Mouse (Mus musculus) embryonic facial prominence, embryonic 14.5 days (tissue): Measurements from ENCODE around the gene Eif3a. TPM values are rescaled to one million over a fixed set of nuclear protein-coding genes. Genes with fewer than 3 reads are reported as not detected.

Experiments used
- ATAC-seq: fragments of 200-750 bp; cut with Nextera tagmentation; 2 replicates; pipeline ENCODE4 v1.8.0; 2017; ENCODE audit warnings: low read depth, moderate number of reproducible peaks, moderate TSS enrichment
- DNase-seq: peaks from one replicate; pipeline ENCODE4 v3.0.0-alpha.2; 2015; ENCODE audit warnings: low spot score
- H3K27ac ChIP-seq: fragments of 300-500 bp; sonication (generic); replicated peaks from 2 replicates; pipeline ENCODE4 v1.5.1; 2014; ENCODE audit warnings: low read depth, mild to moderate bottlenecking, low read length, moderate library complexity
- H3K27me3 ChIP-seq: fragments of 300-500 bp; sonication (generic); replicated peaks from 2 replicates; pipeline ENCODE4 v1.6.1; 2014; ENCODE audit warnings: low read length; ENCODE audit not compliant: control insufficient read depth, insufficient read depth
- H3K36me3 ChIP-seq: fragments of 300-500 bp; sonication (generic); 2 replicates; pipeline ENCODE4 v1.6.1; 2014; ENCODE audit warnings: low read length, mixed read lengths; ENCODE audit not compliant: control insufficient read depth, insufficient read depth
- H3K4me1 ChIP-seq: fragments of 300-500 bp; sonication (generic); 2 replicates; pipeline ENCODE4 v1.6.1; 2014; ENCODE audit warnings: antibody characterized with exemption, low read length; ENCODE audit not compliant: control insufficient read depth, insufficient read depth
- H3K4me2 ChIP-seq: fragments of 300-500 bp; sonication (generic); 2 replicates; pipeline ENCODE4 v1.6.1; 2014; ENCODE audit warnings: low read depth, mild to moderate bottlenecking, low read length, moderate library complexity, mixed read lengths
- H3K4me3 ChIP-seq: fragments of 300-500 bp; sonication (generic); 2 replicates; pipeline ENCODE4 v1.5.1; 2014; ENCODE audit warnings: low read depth, mild to moderate bottlenecking, low read length
- H3K9ac ChIP-seq: fragments of 300-500 bp; sonication (generic); 2 replicates; pipeline ENCODE4 v1.6.1; 2014; ENCODE audit warnings: low read depth, mild to moderate bottlenecking, low read length, moderate library complexity, mixed read lengths
- H3K9me3 ChIP-seq: fragments of 300-500 bp; sonication (generic); 2 replicates; pipeline ENCODE4 v1.6.1; 2016; ENCODE audit warnings: low read length; ENCODE audit not compliant: control insufficient read depth
- WGBS: fragments of 180-500 bp; shearing (Covaris S2); extraction: QIAGEN DNeasy Blood & Tissue Kit; methylation state at CpG from one replicate; pipeline ENCODE4 v1.1.7; 2014; 5-methylcytosine and 5-hydroxymethylcytosine counted together
- polyA plus RNA-seq: library from polyadenylated mRNA; unstranded; fragments of >200 nt; fragmentation: Nextera tagmentation; extraction: Ambion mirVana; gene quantifications from 2 replicates; pipeline ENCODE4 v1.2.1, GENCODE M21; 2014

Eif3a gene
- polyA plus RNA-seq, 1 experiment from 2014 or later: 165 TPM

GRCm38 (mm10) chr19:60787465-60788150, 2.9 kb downstream of the Eif3a start:
- ATAC-seq (no peak), DNase-seq (no peak)
- H3K9me3 ChIP-seq: no peaks in the 10 kb centered on the region
- peak overlapping the region; percentile 82 for H3K4me2 ChIP-seq
- H3K27ac ChIP-seq: no peak overlapping the region
- H3K9ac ChIP-seq: no peak overlapping the region
- peaks cover 11% of the 10 kb centered on the region for H3K4me1 ChIP-seq
- 0 out of 2 replicates have a peak overlapping the region, but pooled peaks have one; percentile 100 for H3K4me3 ChIP-seq
- H3K36me3 ChIP-seq: no peaks in the 10 kb centered on the region
- no peaks in the 10 kb centered on the region for H3K27me3 ChIP-seq
- WGBS: 44% methylated on average over 2 of the region's 2 CpGs

- WGBS: 55% methylated on average over 1 of the region's 1 CpGs
- ATAC-seq (no peak), DNase-seq (no peak)
- H3K36me3 ChIP-seq: peaks cover 23% of the 10 kb centered on the region
- H3K4me3 ChIP-seq: no peak overlapping the region
- H3K9ac ChIP-seq: no peak overlapping the region
- no peaks in the 10 kb centered on the region for H3K27me3 ChIP-seq
- no peaks in the 10 kb centered on the region for H3K9me3 ChIP-seq
- H3K27ac ChIP-seq: no peak overlapping the region
- no peak overlapping the region for H3K4me2 ChIP-seq
- peaks cover 11% of the 10 kb centered on the region for H3K4me1 ChIP-seq
These were observed 5.7 kb downstream of the Eif3a start for GRCm38 (mm10) chr19:60784712-60785111.

DNA sequence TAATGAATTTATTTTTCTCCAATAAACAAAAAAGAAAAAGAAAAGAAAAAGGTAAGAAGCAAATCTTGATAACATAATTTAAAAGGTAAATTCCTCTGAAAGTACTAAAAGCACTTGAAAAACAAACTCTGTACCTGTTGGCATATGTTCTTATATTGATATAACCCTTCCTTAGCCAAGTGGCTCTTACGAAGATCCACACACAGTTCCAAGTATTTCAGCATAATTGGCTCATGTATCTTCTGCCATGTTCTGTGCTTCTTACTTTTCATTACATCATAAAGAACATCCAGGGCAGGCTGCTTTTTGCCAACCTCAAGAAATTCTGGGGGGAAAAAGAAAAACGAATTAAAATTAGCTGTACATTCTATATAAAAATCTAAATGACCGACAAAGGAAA, 8.4 kb downstream of the Eif3a start:
- H3K4me3 ChIP-seq: no peak overlapping the region
- ATAC-seq: no peak
- no peak overlapping the region for H3K4me2 ChIP-seq

DNA sequence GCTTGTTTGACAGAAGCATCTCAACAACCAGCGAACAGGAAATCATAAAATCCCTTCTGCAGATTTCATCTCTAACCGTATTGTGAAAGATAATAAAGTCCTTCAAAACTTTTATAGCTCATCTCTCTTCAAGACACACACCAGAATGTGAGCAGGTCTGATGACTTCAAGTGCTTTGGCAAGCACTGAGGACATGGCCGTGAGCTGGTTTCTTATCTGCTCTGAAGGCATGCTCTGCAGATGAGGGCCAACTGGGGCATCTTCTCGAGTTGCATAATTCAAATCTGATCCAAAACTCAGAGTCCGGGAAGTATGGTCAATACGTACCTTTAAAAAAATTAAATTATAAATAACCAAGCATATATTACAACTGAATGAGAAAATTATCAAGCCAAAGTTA, 17.1 kb downstream of the Eif3a start:
- H3K4me3 ChIP-seq: no peak overlapping the region
- ATAC-seq: no peak
- H3K9me3 ChIP-seq: no peaks in the 10 kb centered on the region
- peaks cover 90% of the 10 kb centered on the region for H3K36me3 ChIP-seq
- 94% methylated on average over 6 of the region's 6 CpGs for WGBS
- no peaks in the 10 kb centered on the region for H3K27me3 ChIP-seq
- H3K4me1 ChIP-seq: no peaks in the 10 kb centered on the region
- H3K4me2 ChIP-seq: no peak overlapping the region
- H3K9ac ChIP-seq: no peak overlapping the region
- H3K27ac ChIP-seq: no peak overlapping the region
- DNase-seq: no peak

More for the DNA sequence above, 8.4 kb downstream of the Eif3a start:
- Histone ChIP-seq H3K4me1 (peaks cover 6% of the 10 kb centered on the region), H3K27ac (no peak overlapping the region), H3K36me3 (peaks cover 42% of the 10 kb centered on the region), H3K9ac (no peak overlapping the region), H3K9me3 (no peaks in the 10 kb centered on the region), H3K27me3 (no peaks in the 10 kb centered on the region)
- WGBS: 89% methylated on average over 3 of the region's 3 CpGs
- DNase-seq: no peak

- H3K27me3 ChIP-seq: no peaks in the 10 kb centered on the region; the same call in 1 of the 2 replicates
- 77% methylated on average over 4 of the region's 4 CpGs for WGBS
- H3K4me2 ChIP-seq: no peak overlapping the region
- H3K9ac ChIP-seq: no peak overlapping the region
- H3K4me3 ChIP-seq: no peak overlapping the region
- no peaks in the 10 kb centered on the region for H3K9me3 ChIP-seq
- H3K36me3 ChIP-seq: peaks cover 37% of the 10 kb centered on the region
- ATAC-seq (no peak), DNase-seq (no peak)
- H3K27ac ChIP-seq: no peak overlapping the region
- H3K4me1 ChIP-seq: peaks cover 11% of the 10 kb centered on the region
These were observed 31.3 kb downstream of the Eif3a start for GRCm38 (mm10) chr19:60758896-60759835.

- H3K4me2 ChIP-seq: peak overlapping the region; percentile 99
- peak overlapping the region; percentile 77 for H3K4me3 ChIP-seq
- no peak overlapping the region for H3K27ac ChIP-seq
- DNase-seq: no peak
- H3K9ac ChIP-seq: peak overlapping the region; percentile 71
- ATAC-seq: no peak
- peaks cover 18% of the 10 kb centered on the region for H3K36me3 ChIP-seq
- no peaks in the 10 kb centered on the region for H3K9me3 ChIP-seq
- H3K27me3 ChIP-seq: no peaks in the 10 kb centered on the region; the same call in 1 of the 2 replicates
- 5% methylated on average over 25 of the region's 25 CpGs for WGBS
- H3K4me1 ChIP-seq: peaks cover 11% of the 10 kb centered on the region
These were observed 33.2 kb downstream of the Eif3a start for GRCm38 (mm10) chr19:60757099-60757785.

GRCm38 (mm10) chr19:60756192-60757098, 34.0 kb downstream of the Eif3a start:
- peak overlapping the region; percentile 44 for H3K27ac ChIP-seq
- H3K9me3 ChIP-seq: no peaks in the 10 kb centered on the region
- WGBS: 0% methylated on average over 22 of the region's 115 CpGs

More at GRCm38 (mm10) chr19:60756192-60757098, 34.0 kb downstream of the Eif3a start:
- H3K27me3 ChIP-seq: no peaks in the 10 kb centered on the region; the same call in 1 of the 2 replicates
- DNase-seq: peak; percentile 38
- H3K36me3 ChIP-seq: peaks cover 14% of the 10 kb centered on the region; the same call in 1 of the 2 replicates
- H3K4me1 ChIP-seq: peaks cover 11% of the 10 kb centered on the region
- peak overlapping the region; percentile 99 for H3K4me2 ChIP-seq
- peak; percentile 66 for ATAC-seq
- peak overlapping the region; percentile 71 for H3K9ac ChIP-seq
- H3K4me3 ChIP-seq: peak overlapping the region; percentile 77
